Mouse (Mus musculus): Measurements from ENCODE around the gene Gm9833. TPM values are rescaled to one million over a fixed set of nuclear protein-coding genes. Genes with fewer than 3 reads are reported as not detected.
A peak's percentile ranks its signal among the peaks of the same experiment; 100 is the strongest.

The Gm9833 gene
- polyA plus RNA-seq, 1 experiment from 2014 or later, result 3.4 TPM

DNA sequence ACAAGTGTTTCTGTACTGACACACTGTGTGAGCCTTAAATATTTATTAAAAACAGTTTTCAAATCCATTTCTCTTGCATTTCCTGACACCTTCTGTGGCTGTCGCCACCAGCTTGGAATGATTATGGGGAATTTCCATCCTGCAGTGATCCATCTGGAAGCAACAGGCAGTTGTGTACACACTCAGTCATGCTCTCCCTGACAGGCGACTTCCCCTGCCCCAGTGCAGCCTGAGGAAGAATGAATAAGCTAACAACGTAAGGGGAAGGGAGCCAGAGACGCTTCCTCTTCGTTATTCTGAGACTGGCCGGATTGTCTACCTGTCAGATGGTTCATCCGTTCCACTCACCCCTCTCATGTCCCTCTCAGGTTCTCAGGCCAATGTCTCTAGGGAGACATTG, 4.6 kb downstream of the Gm9833 start:
- WGBS, result 3% methylated on average over 7 of the region's 7 CpGs
- Histone ChIP-seq H3K4me1 (peaks cover 7% of the 10 kb centered on the region; the same call in 1 of the 2 replicates), H3K36me3 (no peaks in the 10 kb centered on the region), H3K4me2 (no peak overlapping the region), H3K9ac (no peak overlapping the region), H3K27me3 (no peaks in the 10 kb centered on the region; the same call in 1 of the 2 replicates), H3K9me3 (no peaks in the 10 kb centered on the region), H3K4me3 (no peak overlapping the region), H3K27ac (peak overlapping the region; percentile 7; the same call in 1 of the 2 replicates)
- ATAC-seq (ENCODE audit: borderline replicate concordance, extremely low read depth, low FRiP score, low TSS enrichment), result peak; percentile 57; the same call in 1 of the 2 replicates

DNA sequence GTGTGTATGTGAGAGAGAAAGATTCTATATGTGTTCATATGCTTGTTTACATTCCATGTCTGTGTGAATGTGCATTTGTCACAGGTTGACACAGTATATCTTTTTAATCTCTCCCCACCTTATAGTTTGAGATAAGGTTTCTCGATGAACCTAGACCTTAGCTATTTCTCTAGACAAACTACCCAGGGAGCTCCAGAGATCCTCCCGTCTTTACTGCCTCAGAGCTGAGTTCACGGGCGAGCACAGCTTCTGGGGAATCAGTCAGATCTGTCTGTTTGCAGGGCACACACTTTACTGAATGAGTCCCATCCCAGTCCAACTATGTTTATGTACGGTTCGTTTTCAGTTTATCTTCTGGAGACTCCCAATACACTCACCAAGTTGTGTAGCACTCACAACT, 5.0 kb downstream of the Gm9833 start:
- H3K36me3 ChIP-seq, result no peaks in the 10 kb centered on the region
- no peaks in the 10 kb centered on the region for H3K9me3 ChIP-seq
- H3K9ac ChIP-seq, result no peak overlapping the region
- peaks cover 7% of the 10 kb centered on the region; the same call in 1 of the 2 replicates for H3K4me1 ChIP-seq
- H3K4me2 ChIP-seq, result no peak overlapping the region
- H3K27me3 ChIP-seq, result no peaks in the 10 kb centered on the region; the same call in 1 of the 2 replicates
- peak overlapping the region; percentile 7; the same call in 1 of the 2 replicates for H3K27ac ChIP-seq
- ATAC-seq (ENCODE audit: borderline replicate concordance, extremely low read depth, low FRiP score, low TSS enrichment), result no peak
- 24% methylated on average over 6 of the region's 6 CpGs for WGBS
- no peak overlapping the region for H3K4me3 ChIP-seq

DNA sequence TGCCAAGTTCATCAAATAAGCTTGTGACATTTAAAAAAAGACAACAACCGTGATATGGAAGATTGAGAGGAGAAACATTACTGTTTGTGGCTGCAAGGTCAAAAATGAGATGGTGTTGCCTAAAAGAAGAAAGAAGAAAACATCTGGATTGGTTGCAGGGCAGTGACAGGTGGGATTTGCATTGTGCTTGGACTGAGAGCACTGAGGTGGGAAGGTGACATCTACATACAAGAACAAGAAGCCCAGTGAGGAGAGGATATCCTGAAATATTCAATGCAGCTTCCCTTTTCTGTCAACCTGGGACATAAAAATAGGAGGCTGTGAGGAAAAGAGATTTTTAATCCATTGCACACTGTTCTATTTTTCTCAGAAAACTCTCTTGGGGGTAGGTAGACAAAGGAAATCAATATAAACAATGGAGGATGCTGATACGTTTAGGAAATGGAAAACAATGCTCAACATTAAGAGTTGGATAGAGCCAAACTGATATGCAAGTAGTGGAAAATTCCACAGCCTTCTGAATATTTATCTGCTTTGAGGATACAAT, 7.2 kb downstream of the Gm9833 start:
- Histone ChIP-seq H3K27ac (no peak overlapping the region), H3K27me3 (no peaks in the 10 kb centered on the region; the same call in 1 of the 2 replicates), H3K9me3 (no peaks in the 10 kb centered on the region), H3K36me3 (no peaks in the 10 kb centered on the region), H3K9ac (no peak overlapping the region), H3K4me1 (peaks cover 7% of the 10 kb centered on the region; the same call in 1 of the 2 replicates), H3K4me2 (no peak overlapping the region), H3K4me3 (no peak overlapping the region)
- WGBS, result 67% methylated on average over 2 of the region's 2 CpGs
- no peak for ATAC-seq (ENCODE audit: borderline replicate concordance, extremely low read depth, low FRiP score, low TSS enrichment)

DNA sequence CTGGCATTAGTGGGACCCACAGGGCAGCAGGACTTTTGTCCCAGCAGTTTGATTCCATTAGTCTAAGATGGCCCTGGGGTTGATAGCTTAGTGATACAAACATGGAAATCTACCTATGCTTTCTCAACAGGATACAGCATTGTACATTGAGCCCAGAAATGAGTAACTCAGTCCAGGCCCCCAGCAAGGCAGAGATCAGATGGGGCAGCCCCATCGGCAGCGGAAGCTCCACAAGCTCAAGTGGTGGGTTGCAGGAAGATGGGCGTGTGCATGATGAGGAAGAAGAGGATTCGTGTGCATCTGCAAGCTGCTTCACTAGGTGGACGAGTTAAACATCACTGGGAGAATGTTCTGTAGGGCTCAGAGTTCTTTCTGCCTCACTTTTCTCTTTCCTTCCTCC, 11.8 kb downstream of the Gm9833 start:
- H3K36me3 ChIP-seq, result no peaks in the 10 kb centered on the region
- no peak for ATAC-seq (ENCODE audit: borderline replicate concordance, extremely low read depth, low FRiP score, low TSS enrichment)
- 80% methylated on average over 5 of the region's 5 CpGs for WGBS
- H3K4me2 ChIP-seq, result no peak overlapping the region
- no peak overlapping the region for H3K9ac ChIP-seq
- H3K4me3 ChIP-seq, result no peak overlapping the region
- H3K4me1 ChIP-seq, result no peaks in the 10 kb centered on the region
- H3K9me3 ChIP-seq, result no peaks in the 10 kb centered on the region
- H3K27me3 ChIP-seq, result no peaks in the 10 kb centered on the region
- no peak overlapping the region for H3K27ac ChIP-seq

DNA sequence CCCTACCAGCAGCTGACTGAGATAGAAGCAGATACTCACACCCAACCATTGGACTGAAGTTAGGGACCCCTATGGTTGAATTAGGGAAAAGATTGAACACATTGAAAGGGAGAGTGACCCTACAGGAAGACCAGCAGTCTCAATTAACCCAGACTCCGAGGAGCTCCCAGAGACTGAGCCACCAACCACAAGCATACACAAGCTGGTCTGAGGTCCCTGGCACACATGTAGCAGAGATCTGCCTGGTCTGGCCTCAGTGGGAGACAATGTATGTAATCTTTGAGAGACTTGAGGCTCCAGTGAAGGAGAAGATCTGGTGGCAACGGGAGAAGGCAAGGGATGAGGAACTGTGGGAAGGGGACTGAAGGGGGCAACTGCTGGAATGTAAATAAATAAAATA, 23.7 kb downstream of the Gm9833 start:
- Histone ChIP-seq H3K27me3 (no peaks in the 10 kb centered on the region), H3K27ac (no peak overlapping the region), H3K9ac (no peak overlapping the region), H3K4me2 (no peak overlapping the region), H3K36me3 (no peaks in the 10 kb centered on the region), H3K4me3 (no peak overlapping the region), H3K9me3 (no peaks in the 10 kb centered on the region), H3K4me1 (no peaks in the 10 kb centered on the region)
- no peak for ATAC-seq (ENCODE audit: borderline replicate concordance, extremely low read depth, low FRiP score, low TSS enrichment)
- WGBS, result 67% methylated on average over 2 of the region's 2 CpGs

DNA sequence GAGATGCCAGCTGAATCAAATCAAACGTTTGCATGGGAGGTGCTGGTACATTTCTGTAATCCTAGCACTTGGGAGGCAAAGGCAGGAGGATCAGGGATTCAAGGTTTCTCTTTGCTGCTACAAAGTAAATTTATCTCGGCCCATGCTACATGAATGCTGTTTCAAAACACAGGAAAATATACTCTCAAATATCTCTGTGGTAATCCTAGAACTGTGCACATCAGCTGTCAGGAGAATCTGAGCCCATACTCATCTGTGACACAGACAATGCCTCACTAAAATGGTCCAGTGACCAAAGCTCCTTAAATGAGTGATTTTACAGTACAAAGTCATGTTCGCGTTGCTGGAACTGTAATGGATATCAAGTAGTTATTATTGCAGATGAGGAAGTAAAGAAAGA, 24.3 kb downstream of the Gm9833 start:
- H3K27ac ChIP-seq, result no peak overlapping the region
- no peaks in the 10 kb centered on the region for H3K9me3 ChIP-seq
- H3K36me3 ChIP-seq, result no peaks in the 10 kb centered on the region
- no peak overlapping the region for H3K4me2 ChIP-seq
- H3K27me3 ChIP-seq, result no peaks in the 10 kb centered on the region
- 70% methylated on average over 4 of the region's 4 CpGs for WGBS
- ATAC-seq (ENCODE audit: borderline replicate concordance, extremely low read depth, low FRiP score, low TSS enrichment), result no peak
- H3K9ac ChIP-seq, result no peak overlapping the region
- no peaks in the 10 kb centered on the region for H3K4me1 ChIP-seq
- no peak overlapping the region for H3K4me3 ChIP-seq

DNA sequence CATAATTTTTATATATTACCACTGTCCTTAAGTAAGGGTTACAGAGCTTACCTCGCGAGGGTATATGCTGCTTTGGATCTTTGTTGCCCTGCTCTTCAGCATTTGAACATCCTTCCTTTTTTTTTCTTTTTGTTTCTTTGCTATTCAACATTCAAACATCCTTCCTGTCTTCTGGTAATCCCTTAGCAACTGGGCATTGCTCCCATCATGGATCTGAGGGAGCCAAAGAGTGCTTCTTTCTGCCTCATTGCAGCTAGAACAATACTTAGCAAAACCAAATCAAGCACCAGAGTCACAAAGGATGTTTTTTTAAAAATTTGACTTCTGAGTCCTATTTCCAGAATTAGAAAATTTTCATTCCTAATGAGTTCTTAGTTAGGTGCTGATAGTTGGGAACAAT, 24.8 kb downstream of the Gm9833 start:
- H3K9ac ChIP-seq, result no peak overlapping the region
- no peaks in the 10 kb centered on the region for H3K27me3 ChIP-seq
- H3K4me2 ChIP-seq, result no peak overlapping the region
- H3K4me3 ChIP-seq, result no peak overlapping the region
- H3K36me3 ChIP-seq, result no peaks in the 10 kb centered on the region
- no peak for ATAC-seq (ENCODE audit: borderline replicate concordance, extremely low read depth, low FRiP score, low TSS enrichment)
- H3K9me3 ChIP-seq, result no peaks in the 10 kb centered on the region
- WGBS, result 90% methylated on average over 2 of the region's 2 CpGs
- H3K27ac ChIP-seq, result no peak overlapping the region
- H3K4me1 ChIP-seq, result no peaks in the 10 kb centered on the region

DNA sequence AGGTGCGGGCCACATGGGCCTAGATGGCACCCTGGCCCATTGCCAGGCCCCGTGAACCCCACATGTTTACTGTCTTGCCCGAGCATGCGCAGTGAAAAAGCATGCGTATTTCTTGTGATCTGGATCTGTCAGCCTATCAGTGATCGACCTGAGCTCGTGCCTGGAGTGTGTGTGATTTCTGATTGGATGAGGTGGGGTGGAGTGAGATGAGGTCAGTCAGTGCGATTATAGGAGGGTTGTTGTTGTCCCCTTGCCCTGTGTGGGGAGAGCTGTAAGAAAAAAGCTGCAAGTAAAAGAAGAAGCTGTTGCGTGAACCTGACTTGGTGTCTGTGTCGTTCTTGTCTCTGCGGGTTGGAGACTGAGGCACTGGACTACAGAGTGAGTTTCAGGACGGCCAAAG, 28.6 kb downstream of the Gm9833 start:
- WGBS, result 86% methylated on average over 12 of the region's 12 CpGs
- H3K9me3 ChIP-seq, result no peaks in the 10 kb centered on the region
- H3K36me3 ChIP-seq, result no peaks in the 10 kb centered on the region
- no peak overlapping the region for H3K27ac ChIP-seq
- H3K4me3 ChIP-seq, result no peak overlapping the region
- H3K4me2 ChIP-seq, result no peak overlapping the region
- H3K9ac ChIP-seq, result no peak overlapping the region
- H3K27me3 ChIP-seq, result no peaks in the 10 kb centered on the region
- no peaks in the 10 kb centered on the region for H3K4me1 ChIP-seq
- ATAC-seq (ENCODE audit: borderline replicate concordance, extremely low read depth, low FRiP score, low TSS enrichment), result no peak

DNA sequence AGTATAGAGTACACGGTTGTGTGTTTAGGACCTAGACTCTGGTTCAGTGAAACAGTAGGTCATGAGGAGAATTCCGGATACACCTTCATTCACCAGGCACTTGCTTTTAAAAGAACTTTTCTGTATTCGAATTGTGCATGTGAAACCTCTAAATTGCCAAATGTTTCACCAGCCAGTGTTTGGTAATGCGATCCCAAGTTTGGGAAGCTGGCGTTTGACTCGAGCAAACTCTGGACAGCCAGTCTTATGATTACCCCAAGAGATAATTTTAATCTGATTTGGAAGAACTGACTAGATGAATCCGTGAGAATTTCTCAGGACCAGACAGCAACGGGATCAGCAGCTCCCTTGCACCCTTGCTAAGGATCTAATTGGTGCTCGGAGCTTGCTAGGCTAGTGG, 33.3 kb downstream of the Gm9833 start:
- WGBS, result 79% methylated on average over 9 of the region's 9 CpGs
- Histone ChIP-seq H3K4me1 (no peaks in the 10 kb centered on the region), H3K4me2 (no peak overlapping the region), H3K9ac (no peak overlapping the region), H3K9me3 (no peaks in the 10 kb centered on the region), H3K36me3 (no peaks in the 10 kb centered on the region), H3K27me3 (no peaks in the 10 kb centered on the region), H3K4me3 (no peak overlapping the region), H3K27ac (no peak overlapping the region)
- no peak for ATAC-seq (ENCODE audit: borderline replicate concordance, extremely low read depth, low FRiP score, low TSS enrichment)

DNA sequence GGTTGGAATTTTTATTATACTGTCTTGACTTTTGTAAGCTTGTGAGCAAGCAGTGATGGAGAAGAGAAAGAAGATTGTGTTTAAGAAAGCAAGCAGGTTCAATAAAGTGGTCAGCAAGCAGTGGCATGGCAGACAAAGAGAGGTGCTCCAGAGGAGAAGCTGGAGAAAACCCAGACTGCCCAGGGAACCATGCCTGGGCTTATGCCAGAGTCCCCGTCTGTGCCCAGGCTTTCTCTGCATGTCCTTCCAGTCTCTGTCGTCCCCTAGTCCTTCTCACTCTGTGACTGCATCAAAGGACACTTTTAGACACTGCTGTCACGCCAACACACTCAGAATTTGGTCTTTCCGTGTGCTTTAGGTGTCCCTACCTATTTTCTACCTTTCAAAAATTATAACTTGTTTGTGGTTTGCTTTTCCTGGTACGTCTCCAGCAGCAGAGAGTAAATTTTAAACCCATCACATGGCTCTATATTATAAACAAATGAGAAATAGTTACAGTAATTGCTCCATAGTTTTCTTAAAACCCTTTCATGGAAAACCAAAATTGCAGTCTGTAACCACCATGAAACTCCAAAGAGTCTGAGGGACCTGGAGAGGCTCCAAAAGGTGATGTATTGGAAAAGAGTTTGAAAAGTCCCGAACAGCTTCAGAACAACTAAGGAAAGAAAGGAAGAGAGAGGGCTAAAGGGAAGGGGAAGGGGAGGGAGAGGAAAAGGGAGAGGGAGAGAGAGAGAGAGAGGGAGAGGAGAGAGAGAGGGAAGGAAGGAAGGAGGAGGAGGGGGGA, 34.2 kb downstream of the Gm9833 start:
- Histone ChIP-seq H3K4me1 (no peaks in the 10 kb centered on the region), H3K9me3 (no peaks in the 10 kb centered on the region), H3K4me2 (no peak overlapping the region), H3K36me3 (no peaks in the 10 kb centered on the region), H3K4me3 (no peak overlapping the region), H3K9ac (no peak overlapping the region), H3K27me3 (no peaks in the 10 kb centered on the region), H3K27ac (no peak overlapping the region)
- no peak for ATAC-seq (ENCODE audit: borderline replicate concordance, extremely low read depth, low FRiP score, low TSS enrichment)
- WGBS, result 59% methylated on average over 6 of the region's 6 CpGs

DNA sequence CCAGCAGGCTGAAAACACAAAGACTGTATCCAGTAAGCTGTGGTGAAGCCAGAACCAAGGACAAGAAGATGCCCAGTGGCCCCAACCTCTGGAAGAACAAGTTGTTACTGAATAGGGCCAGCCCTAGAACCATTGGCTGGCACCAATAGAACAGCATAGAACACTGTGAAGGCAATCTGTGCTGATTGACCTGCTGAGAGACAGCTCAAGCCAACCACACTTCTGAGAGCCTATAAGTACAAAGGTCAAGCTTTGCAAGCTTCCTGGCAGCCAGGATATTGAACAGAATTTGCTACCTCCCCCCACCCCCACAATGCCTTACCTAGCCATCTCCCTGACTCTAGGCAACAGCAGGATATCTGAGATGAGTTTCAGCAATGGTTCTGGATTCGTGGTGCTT, 35.7 kb downstream of the Gm9833 start:
- H3K4me3 ChIP-seq, result no peak overlapping the region
- WGBS, result 69% methylated on average over 1 of the region's 1 CpGs
- ATAC-seq (ENCODE audit: borderline replicate concordance, extremely low read depth, low FRiP score, low TSS enrichment), result no peak
- no peaks in the 10 kb centered on the region for H3K27me3 ChIP-seq
- no peaks in the 10 kb centered on the region for H3K4me1 ChIP-seq
- no peaks in the 10 kb centered on the region for H3K36me3 ChIP-seq
- no peak overlapping the region for H3K4me2 ChIP-seq
- no peak overlapping the region for H3K9ac ChIP-seq
- H3K9me3 ChIP-seq, result no peaks in the 10 kb centered on the region
- H3K27ac ChIP-seq, result no peak overlapping the region

DNA sequence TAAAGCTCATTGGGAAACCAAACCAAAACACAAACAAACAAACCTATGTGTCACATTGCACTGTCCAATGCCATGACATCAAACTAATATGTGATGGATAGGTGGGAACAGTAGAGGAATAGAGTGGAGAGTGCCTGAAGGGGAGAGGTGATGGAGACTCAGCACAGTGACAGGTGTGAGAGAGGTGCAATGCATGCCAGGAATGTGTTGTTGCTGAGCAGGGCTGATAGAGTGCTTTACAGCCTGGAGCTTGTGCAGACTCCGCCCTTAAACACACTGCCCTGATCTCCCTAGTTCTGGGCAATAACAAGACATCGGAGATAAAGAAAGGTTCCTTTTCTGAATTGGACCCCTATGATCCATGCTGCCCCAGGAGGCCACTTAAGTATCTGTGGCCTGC, 36.2 kb downstream of the Gm9833 start:
- 80% methylated on average over 2 of the region's 2 CpGs for WGBS
- H3K9ac ChIP-seq, result no peak overlapping the region
- H3K9me3 ChIP-seq, result no peaks in the 10 kb centered on the region
- ATAC-seq (ENCODE audit: borderline replicate concordance, extremely low read depth, low FRiP score, low TSS enrichment), result no peak
- H3K4me1 ChIP-seq, result no peaks in the 10 kb centered on the region
- no peaks in the 10 kb centered on the region for H3K27me3 ChIP-seq
- H3K36me3 ChIP-seq, result no peaks in the 10 kb centered on the region
- no peak overlapping the region for H3K27ac ChIP-seq
- no peak overlapping the region for H3K4me2 ChIP-seq
- no peak overlapping the region for H3K4me3 ChIP-seq
